Mouse (Mus musculus) G1E-ER4 (cell line): ENCODE measurements around the gene Aloxe3. TPM values are rescaled to one million over a fixed set of nuclear protein-coding genes. Genes with fewer than 3 reads are reported as not detected.

ENCODE experiments used
- GATA1 ChIP-seq: IDR thresholded peaks from one replicate; pipeline ENCODE4 v1.8.0; 2012; ENCODE audit warnings: low read length, inconsistent platforms
- polyA plus RNA-seq: library from polyadenylated mRNA; stranded (reverse); fragments of >175 nt; gene quantifications from 2 replicates; pipeline ENCODE4 v1.2.3, GENCODE M21; 2012

Aloxe3 gene
- polyA plus RNA-seq, 1 experiment: not detected

- TF ChIP-seq GATA1: no peak
Observed at GRCm38 (mm10) chr11:69091566-69092385, 33.9 kb upstream of the Aloxe3 start.

GRCm38 (mm10) chr11:69092386-69092751 lies 33.3 kb upstream of the Aloxe3 start:
- no peak for TF ChIP-seq GATA1

- no peak for TF ChIP-seq GATA1
Observed at GRCm38 (mm10) chr11:69092871-69093270, 32.8 kb upstream of the Aloxe3 start.

GRCm38 (mm10) chr11:69094697-69095429 lies 30.8 kb upstream of the Aloxe3 start, which contains the start of gene Per1:
Gene Per1 (plus strand): TSS chr11:69095217.
- no peak for TF ChIP-seq GATA1

- TF ChIP-seq GATA1: no peak
Observed at GRCm38 (mm10) chr11:69095511-69096231, 30.0 kb upstream of the Aloxe3 start.

GRCm38 (mm10) chr11:69096360-69096986 lies 29.2 kb upstream of the Aloxe3 start:
- TF ChIP-seq GATA1: no peak

GRCm38 (mm10) chr11:69096987-69097900 lies 28.5 kb upstream of the Aloxe3 start:
- no peak for TF ChIP-seq GATA1

GRCm38 (mm10) chr11:69098039-69098761 lies 27.5 kb upstream of the Aloxe3 start:
- no peak for TF ChIP-seq GATA1

- TF ChIP-seq GATA1: no peak
Observed at GRCm38 (mm10) chr11:69098762-69099091, 27.0 kb upstream of the Aloxe3 start.

GRCm38 (mm10) chr11:69099177-69099914 lies 26.4 kb upstream of the Aloxe3 start:
- no peak for TF ChIP-seq GATA1

GRCm38 (mm10) chr11:69099915-69100345 lies 25.8 kb upstream of the Aloxe3 start:
- no peak for TF ChIP-seq GATA1

GRCm38 (mm10) chr11:69100639-69101360 lies 24.9 kb upstream of the Aloxe3 start:
- TF ChIP-seq GATA1: no peak
